Mouse (Mus musculus): ENCODE measurements around the gene Gramd1b. TPM values are rescaled to one million over a fixed set of nuclear protein-coding genes. Genes with fewer than 3 reads are reported as not detected.
A peak's percentile ranks its signal among the peaks of the same experiment; 100 is the strongest.

Gramd1b gene
- polyA plus RNA-seq, 1 experiment from 2014 or later: 1.2 TPM

DNA sequence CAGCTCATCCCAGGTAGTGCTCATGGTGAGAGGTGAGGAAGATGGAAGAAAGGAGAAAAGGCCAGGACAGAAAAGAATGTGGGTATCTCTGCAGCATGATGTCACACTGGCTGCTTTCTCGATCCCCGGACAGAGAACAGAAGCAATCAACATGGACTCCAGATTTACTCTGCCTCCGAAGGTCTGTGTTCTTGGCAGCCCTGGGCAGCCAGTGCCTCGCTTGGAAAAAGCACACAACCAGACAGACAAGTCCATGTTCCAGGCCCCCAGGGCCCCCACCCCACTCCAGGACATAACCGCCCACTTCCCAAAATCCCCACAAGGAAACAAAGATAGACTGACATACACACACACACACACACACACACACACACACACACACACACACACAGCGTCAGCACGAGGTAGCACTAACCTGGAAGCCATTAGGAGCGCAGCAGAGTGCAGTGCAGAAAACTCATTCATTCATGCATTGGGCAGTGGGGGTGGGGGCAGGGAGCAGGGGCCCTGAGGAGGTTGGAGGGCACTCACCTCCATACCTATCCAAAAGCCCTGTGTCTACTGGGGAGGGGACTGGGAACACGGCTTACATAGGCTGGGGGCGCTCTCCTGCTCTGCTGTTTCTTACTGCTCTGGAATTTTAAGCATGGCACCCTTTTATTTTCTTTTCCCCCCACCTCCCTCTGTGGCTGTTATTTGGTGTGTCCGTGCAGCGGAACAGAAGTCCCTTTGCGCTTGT, 185.5 kb downstream of the Gramd1b start:
- H3K4me2 ChIP-seq (ENCODE audit: low read depth, low read length): peak overlapping the region; percentile 51
- H3K9me3 ChIP-seq (ENCODE audit: low read length): no peaks in the 10 kb centered on the region
- no peak for DNase-seq
- TF ChIP-seq CTCF (IDR thresholded peaks at IDR 0.05; ENCODE audit: low read depth) (no peak), EP300 (IDR thresholded peaks at IDR 0.05; ENCODE audit: low read depth) (no peak)
- H3K9ac ChIP-seq (replicated peaks): no peak overlapping the region
- H3K27ac ChIP-seq (ENCODE audit: low read depth): no peak overlapping the region
- ATAC-seq: no peak
- 37% methylated on average over 13 of the region's 13 CpGs for WGBS (ENCODE audit: insufficient replicate concordance)
- H3K4me1 ChIP-seq (ENCODE audit: insufficient read depth): no peaks in the 10 kb centered on the region
- no peaks in the 10 kb centered on the region for H3K27me3 ChIP-seq (ENCODE audit: insufficient read depth, low read length)
- H3K4me3 ChIP-seq (ENCODE audit: low read depth, low read length): no peak overlapping the region
- no peaks in the 10 kb centered on the region for H3K36me3 ChIP-seq (replicated peaks; ENCODE audit: insufficient read depth, low read length)

DNA sequence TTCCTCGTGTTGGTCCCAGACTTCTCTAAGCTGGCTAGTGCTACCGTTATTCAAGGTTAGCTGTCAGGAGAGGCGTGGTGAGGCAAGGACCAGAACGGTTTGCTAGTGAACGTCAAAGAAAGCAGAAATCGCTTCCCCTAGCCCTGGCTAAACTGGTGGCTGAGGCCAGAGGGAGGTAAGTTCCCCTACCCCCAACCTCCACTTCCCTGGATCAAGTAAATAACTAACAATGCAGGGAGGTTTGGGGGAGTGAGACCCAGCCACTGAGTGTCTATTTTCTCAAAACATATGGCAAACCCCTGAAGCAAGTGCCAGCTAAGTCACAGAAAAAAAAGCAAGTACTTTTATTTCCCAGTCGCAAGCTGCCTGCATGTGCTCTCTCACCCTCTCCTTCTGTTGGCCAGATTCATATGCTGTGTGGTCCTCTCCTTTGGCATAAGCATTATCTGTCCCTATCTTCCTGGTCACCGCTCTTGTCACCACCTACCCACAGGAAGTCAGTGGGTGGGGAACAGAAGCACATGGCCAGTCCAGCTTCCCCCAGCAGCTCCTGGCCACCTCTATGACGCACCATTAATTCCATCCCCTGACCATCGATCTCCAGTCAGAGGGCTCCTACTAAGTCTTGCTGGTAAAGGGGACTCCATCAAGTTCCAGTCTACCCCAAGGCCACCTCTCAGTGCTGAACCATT, 186.2 kb downstream of the Gramd1b start:
- no peak overlapping the region for H3K27ac ChIP-seq (ENCODE audit: low read depth)
- no peaks in the 10 kb centered on the region for H3K9me3 ChIP-seq (ENCODE audit: low read length)
- no peak for TF ChIP-seq EP300 (IDR thresholded peaks at IDR 0.05; ENCODE audit: low read depth)
- TF ChIP-seq CTCF (IDR thresholded peaks at IDR 0.05; ENCODE audit: low read depth): no peak
- 31% methylated on average over 10 of the region's 10 CpGs for WGBS (ENCODE audit: insufficient replicate concordance)
- no peak overlapping the region for H3K4me2 ChIP-seq (ENCODE audit: low read depth, low read length)
- H3K4me1 ChIP-seq (ENCODE audit: insufficient read depth): no peaks in the 10 kb centered on the region
- DNase-seq (no peak), ATAC-seq (no peak)
- H3K27me3 ChIP-seq (ENCODE audit: insufficient read depth, low read length): no peaks in the 10 kb centered on the region
- no peak overlapping the region for H3K4me3 ChIP-seq (ENCODE audit: low read depth, low read length)
- H3K36me3 ChIP-seq (replicated peaks; ENCODE audit: insufficient read depth, low read length): no peaks in the 10 kb centered on the region
- no peak overlapping the region for H3K9ac ChIP-seq (replicated peaks)

- no peak overlapping the region for H3K27ac ChIP-seq (ENCODE audit: low read depth)
- WGBS (ENCODE audit: insufficient replicate concordance): 71% methylated on average over 7 of the region's 7 CpGs
- no peak overlapping the region for H3K4me2 ChIP-seq (ENCODE audit: low read depth, low read length)
- TF ChIP-seq EP300 (IDR thresholded peaks at IDR 0.05; ENCODE audit: low read depth) (no peak), CTCF (IDR thresholded peaks at IDR 0.05; ENCODE audit: low read depth) (no peak)
- no peaks in the 10 kb centered on the region for H3K4me1 ChIP-seq (ENCODE audit: insufficient read depth)
- DNase-seq (no peak), ATAC-seq (no peak)
- no peak overlapping the region for H3K4me3 ChIP-seq (ENCODE audit: low read depth, low read length)
- no peaks in the 10 kb centered on the region for H3K36me3 ChIP-seq (replicated peaks; ENCODE audit: insufficient read depth, low read length)
- no peak overlapping the region for H3K9ac ChIP-seq (replicated peaks)
- no peaks in the 10 kb centered on the region for H3K27me3 ChIP-seq (ENCODE audit: insufficient read depth, low read length)
- no peaks in the 10 kb centered on the region for H3K9me3 ChIP-seq (ENCODE audit: low read length)
Measured at GRCm38 (mm10) chr9:40343828-40344227, 187.4 kb downstream of the Gramd1b start.

DNA sequence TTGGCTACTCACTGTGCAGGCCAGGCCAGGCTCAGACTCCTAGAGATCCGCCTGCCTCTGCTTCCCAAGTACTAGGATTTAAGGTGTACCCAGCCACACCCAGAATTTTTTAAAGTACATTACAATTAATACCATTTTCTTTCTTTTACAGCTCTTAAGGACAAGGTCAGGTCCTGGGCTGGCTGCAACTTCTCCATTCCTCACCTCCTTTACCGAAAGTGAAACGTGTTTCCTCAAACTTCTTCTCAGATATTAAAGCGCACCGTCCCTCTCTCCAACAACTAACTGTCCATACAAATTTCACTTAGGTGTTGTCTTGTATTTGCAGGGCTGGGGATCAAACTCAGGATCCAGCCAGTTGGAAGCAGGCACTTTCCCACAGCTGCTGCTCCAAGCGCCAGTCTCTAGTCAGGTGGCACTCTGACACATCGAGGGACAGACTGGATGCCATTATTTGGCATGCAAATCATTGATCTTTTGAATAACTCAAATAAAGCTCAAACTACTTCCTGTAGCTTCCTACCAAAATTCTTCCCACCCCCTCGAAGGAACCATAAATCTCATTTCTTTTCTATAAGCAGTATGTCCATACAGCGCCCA, 188.0 kb downstream of the Gramd1b start:
- H3K27me3 ChIP-seq (ENCODE audit: insufficient read depth, low read length): no peaks in the 10 kb centered on the region
- H3K36me3 ChIP-seq (replicated peaks; ENCODE audit: insufficient read depth, low read length): no peaks in the 10 kb centered on the region
- H3K9ac ChIP-seq (replicated peaks): no peak overlapping the region
- WGBS (ENCODE audit: insufficient replicate concordance): 72% methylated on average over 9 of the region's 9 CpGs
- no peaks in the 10 kb centered on the region for H3K9me3 ChIP-seq (ENCODE audit: low read length)
- no peak for TF ChIP-seq EP300 (IDR thresholded peaks at IDR 0.05; ENCODE audit: low read depth)
- TF ChIP-seq CTCF (IDR thresholded peaks at IDR 0.05; ENCODE audit: low read depth): no peak
- H3K4me3 ChIP-seq (ENCODE audit: low read depth, low read length): no peak overlapping the region
- H3K4me1 ChIP-seq (ENCODE audit: insufficient read depth): no peaks in the 10 kb centered on the region
- ATAC-seq (no peak), DNase-seq (no peak)
- H3K27ac ChIP-seq (ENCODE audit: low read depth): no peak overlapping the region
- no peak overlapping the region for H3K4me2 ChIP-seq (ENCODE audit: low read depth, low read length)

- DNase-seq: no peak
- Histone ChIP-seq H3K4me2 (ENCODE audit: low read depth, low read length) (no peak overlapping the region), H3K27ac (ENCODE audit: low read depth) (no peak overlapping the region), H3K4me3 (ENCODE audit: low read depth, low read length) (no peak overlapping the region), H3K27me3 (ENCODE audit: insufficient read depth, low read length) (no peaks in the 10 kb centered on the region), H3K9me3 (ENCODE audit: low read length) (no peaks in the 10 kb centered on the region), H3K4me1 (ENCODE audit: insufficient read depth) (no peaks in the 10 kb centered on the region), H3K9ac (replicated peaks) (no peak overlapping the region), H3K36me3 (replicated peaks; ENCODE audit: insufficient read depth, low read length) (no peaks in the 10 kb centered on the region)
- 73% methylated on average over 7 of the region's 7 CpGs for WGBS (ENCODE audit: insufficient replicate concordance)
- TF ChIP-seq EP300 (IDR thresholded peaks at IDR 0.05; ENCODE audit: low read depth) (no peak), CTCF (IDR thresholded peaks at IDR 0.05; ENCODE audit: low read depth) (no peak)
- no peak for ATAC-seq
Measured at GRCm38 (mm10) chr9:40342101-40342500, 189.1 kb downstream of the Gramd1b start.

DNA sequence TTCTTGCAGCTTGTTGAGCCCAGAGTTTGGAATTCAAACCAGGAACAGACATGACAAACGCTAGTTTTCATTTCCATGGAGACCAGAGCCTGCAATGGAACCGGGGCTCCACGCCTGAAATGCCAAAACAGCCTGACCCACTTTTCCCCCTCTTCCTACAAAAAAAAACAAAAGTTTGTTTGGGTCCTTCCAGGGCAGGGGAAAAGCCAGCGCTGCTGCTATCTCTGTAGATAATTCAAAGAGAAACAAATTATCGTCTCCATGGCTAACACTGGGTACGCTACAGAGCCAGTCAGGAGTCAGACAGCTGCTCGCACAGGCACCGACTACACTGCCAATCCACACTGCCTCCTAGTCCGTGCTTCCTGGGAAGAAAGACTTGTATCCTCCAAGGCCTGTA, 191.6 kb downstream of the Gramd1b start:
- H3K9me3 ChIP-seq (ENCODE audit: low read length): no peaks in the 10 kb centered on the region
- WGBS (ENCODE audit: insufficient replicate concordance): 61% methylated on average over 9 of the region's 9 CpGs
- H3K36me3 ChIP-seq (replicated peaks; ENCODE audit: insufficient read depth, low read length): no peaks in the 10 kb centered on the region
- H3K4me1 ChIP-seq (ENCODE audit: insufficient read depth): no peaks in the 10 kb centered on the region
- DNase-seq (no peak), ATAC-seq (no peak)
- no peak overlapping the region for H3K27ac ChIP-seq (ENCODE audit: low read depth)
- H3K9ac ChIP-seq (replicated peaks): no peak overlapping the region
- H3K27me3 ChIP-seq (ENCODE audit: insufficient read depth, low read length): no peaks in the 10 kb centered on the region
- TF ChIP-seq CTCF (IDR thresholded peaks at IDR 0.05; ENCODE audit: low read depth) (no peak), EP300 (IDR thresholded peaks at IDR 0.05; ENCODE audit: low read depth) (no peak)
- no peak overlapping the region for H3K4me2 ChIP-seq (ENCODE audit: low read depth, low read length)
- H3K4me3 ChIP-seq (ENCODE audit: low read depth, low read length): no peak overlapping the region
